Mouse (Mus musculus) hindbrain, embryonic 13.5 days (tissue): Measurements from ENCODE around the gene Cfap97d1. TPM values are rescaled to one million over a fixed set of nuclear protein-coding genes. Genes with fewer than 3 reads are reported as not detected.
A peak's percentile ranks its signal among the peaks of the same experiment; 100 is the strongest.

Experiments
- ATAC-seq: fragments of 200-750 bp; cut with Nextera tagmentation; 2 replicates; pipeline ENCODE4 v1.8.0; 2017; ENCODE audit warnings: moderate TSS enrichment; ENCODE audit not compliant: low FRiP score
- H3K27ac ChIP-seq: fragments of 300-500 bp; sonication (generic); 2 replicates; pipeline ENCODE4 v1.5.1; 2015; ENCODE audit warnings: inconsistent platforms, mild to moderate bottlenecking, moderate library complexity
- H3K27me3 ChIP-seq: fragments of 300-500 bp; sonication (generic); 2 replicates; pipeline ENCODE4 v1.6.1; 2015; ENCODE audit warnings: mild to moderate bottlenecking, inconsistent platforms
- H3K36me3 ChIP-seq: fragments of 300-500 bp; sonication (generic); 2 replicates; pipeline ENCODE4 v1.6.1; 2015; ENCODE audit warnings: mild to moderate bottlenecking, inconsistent platforms
- H3K4me1 ChIP-seq: fragments of 300-500 bp; sonication (generic); replicated peaks from 2 replicates; pipeline ENCODE4 v1.6.1; 2015; ENCODE audit warnings: inconsistent platforms
- H3K4me2 ChIP-seq: fragments of 300-500 bp; sonication (generic); 2 replicates; pipeline ENCODE4 v1.6.1; 2015; ENCODE audit warnings: inconsistent platforms, mild to moderate bottlenecking, moderate library complexity
- H3K4me3 ChIP-seq: fragments of 300-500 bp; sonication (generic); 2 replicates; pipeline ENCODE4 v1.5.1; 2015; ENCODE audit warnings: mild to moderate bottlenecking, inconsistent platforms
- H3K9ac ChIP-seq: fragments of 300-500 bp; sonication (generic); 2 replicates; pipeline ENCODE4 v1.6.1; 2015; ENCODE audit warnings: mild to moderate bottlenecking, inconsistent platforms
- H3K9me3 ChIP-seq: fragments of 300-500 bp; sonication (generic); 2 replicates; pipeline ENCODE4 v1.6.1; 2016; ENCODE audit warnings: inconsistent platforms
- WGBS: fragments of 180-500 bp; shearing (Covaris S2); methylation state at CpG from one replicate; pipeline ENCODE4 v1.1.7; 2015; 5-methylcytosine and 5-hydroxymethylcytosine counted together
- polyA plus RNA-seq: library from polyadenylated mRNA; unstranded; fragments of >200 nt; fragmentation: Nextera tagmentation; extraction: Ambion mirVana; gene quantifications from 2 replicates; pipeline ENCODE4 v1.2.1, GENCODE M21; 2015

The Cfap97d1 gene
- polyA plus RNA-seq, 1 experiment from 2014 or later: not detected

DNA sequence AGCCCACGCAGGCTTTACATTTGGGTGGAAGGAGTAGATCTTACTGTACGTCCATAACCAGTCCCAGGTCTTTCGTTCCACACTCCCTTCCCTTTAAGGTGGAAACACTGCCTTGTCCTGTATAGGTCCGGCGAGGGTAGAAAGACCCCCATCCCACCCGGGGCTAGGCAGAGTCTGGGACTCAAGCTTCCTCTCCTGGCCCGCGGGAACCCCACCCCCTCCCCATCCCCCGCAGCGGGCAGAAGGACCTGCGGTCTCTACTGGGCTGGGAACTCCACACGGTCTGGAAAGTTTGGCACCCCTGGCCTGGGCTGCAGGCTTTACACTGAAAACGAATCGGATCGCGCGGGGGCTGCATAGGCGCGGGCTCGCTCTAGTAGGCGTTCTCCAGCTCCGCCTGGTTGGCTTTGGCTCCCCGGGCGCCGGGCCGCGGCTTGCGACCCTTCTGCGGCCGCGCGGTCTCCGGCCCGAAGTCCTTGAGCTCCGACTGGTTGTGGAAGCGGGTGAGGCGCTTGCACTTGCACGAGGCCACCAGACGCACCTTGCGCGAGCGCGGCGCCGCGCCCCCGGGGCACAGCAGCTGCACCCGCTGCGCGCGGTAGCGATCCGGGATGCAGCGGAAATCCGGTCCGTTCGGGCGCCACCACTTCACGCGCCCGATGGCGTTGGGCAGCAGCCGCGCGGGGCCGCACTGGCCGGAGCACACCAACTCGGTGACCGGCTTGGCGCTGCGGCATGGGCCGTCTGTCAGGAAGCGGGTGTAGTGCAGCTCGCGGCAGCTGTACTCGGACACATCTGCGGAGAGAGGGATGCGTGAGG lies 20.4 kb upstream of the Cfap97d1 start:
- Histone ChIP-seq H3K27ac (no peak overlapping the region), H3K4me1 (peaks cover 40% of the 10 kb centered on the region), H3K9ac (peak overlapping the region; percentile 77), H3K4me3 (peak overlapping the region; percentile 55), H3K36me3 (no peaks in the 10 kb centered on the region), H3K4me2 (peak overlapping the region; percentile 94), H3K27me3 (peaks cover 92% of the 10 kb centered on the region), H3K9me3 (no peaks in the 10 kb centered on the region)
- peak; percentile 44; the same call in 1 of the 2 replicates for ATAC-seq
- under 1% methylated on average over 78 of the region's 78 CpGs for WGBS

DNA sequence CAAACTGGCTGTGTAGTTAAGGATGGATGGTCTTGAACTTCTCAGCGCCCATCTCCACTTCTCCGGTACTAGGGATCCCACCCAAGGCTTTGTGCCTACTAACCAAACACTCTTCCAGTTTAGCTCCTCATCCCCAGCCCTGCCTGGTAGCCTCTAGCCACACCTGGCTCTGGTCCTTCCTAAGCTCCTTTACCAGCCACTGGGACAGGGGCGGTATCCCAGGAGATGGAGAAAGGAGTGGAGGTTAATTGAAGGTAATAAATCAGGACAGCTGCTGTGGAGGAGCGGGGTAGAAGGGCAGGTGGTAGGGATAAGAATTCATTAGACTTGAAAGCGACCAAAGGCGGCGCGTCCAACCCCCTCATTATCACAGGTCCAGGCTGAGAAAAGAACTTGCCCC lies 19.4 kb upstream of the Cfap97d1 start:
- Histone ChIP-seq H3K36me3 (no peaks in the 10 kb centered on the region), H3K4me1 (peaks cover 41% of the 10 kb centered on the region), H3K27ac (no peak overlapping the region), H3K9ac (no peak overlapping the region), H3K27me3 (peaks cover 86% of the 10 kb centered on the region), H3K9me3 (no peaks in the 10 kb centered on the region), H3K4me3 (no peak overlapping the region), H3K4me2 (no peak overlapping the region)
- no peak for ATAC-seq
- 7% methylated on average over 5 of the region's 8 CpGs for WGBS

DNA sequence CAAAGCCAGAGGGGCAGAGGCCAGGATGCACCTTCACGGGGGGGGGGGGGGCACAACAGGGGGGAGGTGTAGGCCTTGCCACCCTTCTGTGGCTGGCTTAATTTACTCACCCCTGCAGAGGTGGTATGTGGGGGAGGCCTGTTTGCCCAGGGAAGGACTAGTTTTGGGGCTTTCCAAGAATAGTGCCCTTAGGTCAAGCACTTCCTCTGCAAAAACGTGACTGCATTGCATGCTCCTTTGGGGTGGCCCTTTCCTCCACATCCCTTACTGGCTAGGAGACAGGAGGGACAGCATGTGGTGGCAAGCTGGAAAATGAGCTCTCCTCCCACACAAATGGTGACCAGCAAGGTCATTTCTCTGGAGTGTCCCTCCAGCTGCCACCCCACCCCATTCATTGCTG lies 18.5 kb upstream of the Cfap97d1 start:
- 4% methylated on average over 2 of the region's 2 CpGs for WGBS
- H3K4me2 ChIP-seq: no peak overlapping the region
- no peaks in the 10 kb centered on the region for H3K9me3 ChIP-seq
- peaks cover 78% of the 10 kb centered on the region for H3K27me3 ChIP-seq
- no peak overlapping the region for H3K9ac ChIP-seq
- no peaks in the 10 kb centered on the region for H3K36me3 ChIP-seq
- H3K27ac ChIP-seq: no peak overlapping the region
- ATAC-seq: no peak
- peaks cover 41% of the 10 kb centered on the region for H3K4me1 ChIP-seq
- H3K4me3 ChIP-seq: no peak overlapping the region

DNA sequence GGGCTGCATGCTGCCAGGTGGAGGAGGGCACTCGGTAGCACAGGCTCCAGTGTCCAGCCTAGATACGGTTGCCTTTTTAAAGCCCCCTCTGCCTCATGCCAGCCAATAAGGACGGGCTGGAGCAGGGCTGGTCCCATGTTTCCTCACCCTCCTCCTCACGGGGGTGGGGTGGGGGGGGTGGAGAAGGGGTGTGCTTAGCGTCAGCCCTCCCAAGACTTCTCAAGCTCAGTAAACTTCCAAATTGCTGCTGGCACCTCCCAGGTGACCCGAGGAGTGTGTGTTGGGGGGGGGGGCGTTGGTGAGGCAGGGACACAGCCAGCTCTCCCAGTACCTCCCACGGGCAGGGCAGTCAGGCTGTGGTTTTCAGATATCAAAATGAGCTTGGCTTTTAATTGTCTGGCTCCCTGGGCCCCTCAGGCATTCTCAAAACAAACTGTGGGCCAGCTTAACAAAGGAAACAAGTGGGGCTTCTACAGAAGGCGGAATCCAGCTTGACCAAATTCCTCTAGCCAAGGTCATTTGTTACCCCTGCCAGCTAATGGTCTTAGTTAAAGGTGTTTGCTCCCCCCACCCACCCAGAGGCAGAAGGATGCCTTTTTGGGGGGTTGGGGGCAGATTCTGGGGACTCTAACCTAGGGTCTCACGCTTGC lies 17.0 kb upstream of the Cfap97d1 start, which contains the start of gene Sost:
Sost (minus strand) TSS at position 51 of the 650 bp plus-strand sequence.
- no peaks in the 10 kb centered on the region for H3K9me3 ChIP-seq
- 16% methylated on average over 9 of the region's 10 CpGs for whole genome bisulfite sequencing
- H3K4me3 ChIP-seq: no peak within 1 kb of the TSS
- H3K4me2 ChIP-seq: no peak within 1 kb of the TSS
- no peak for ATAC-seq
- no peak within 1 kb of the TSS for H3K27ac ChIP-seq
- peaks cover 41% of the 10 kb centered on the region for H3K4me1 ChIP-seq
- no peaks in the 10 kb centered on the region for H3K36me3 ChIP-seq
- no peak within 1 kb of the TSS for H3K9ac ChIP-seq
- peaks cover 62% of the 10 kb centered on the region for H3K27me3 ChIP-seq

DNA sequence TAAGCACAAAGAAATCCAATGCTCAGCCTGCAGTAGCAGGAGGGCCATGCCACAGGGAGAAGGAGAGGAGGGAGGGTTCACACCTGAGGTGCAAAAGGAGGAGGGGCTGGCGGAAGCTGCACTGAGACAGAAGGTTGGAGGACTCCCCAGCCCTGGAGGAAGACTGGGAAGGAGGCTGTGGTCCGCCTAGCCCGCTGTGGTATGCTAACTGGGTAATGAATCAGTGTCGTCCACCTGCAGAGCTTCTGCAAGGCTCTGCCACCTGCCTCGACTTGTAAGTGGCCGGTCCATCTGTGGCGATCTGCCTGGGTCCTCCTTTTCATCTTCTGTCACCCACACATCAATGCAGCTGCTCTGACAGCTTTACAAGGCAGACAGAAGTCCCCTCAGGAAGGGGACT lies 15.8 kb upstream of the Cfap97d1 start:
- H3K27me3 ChIP-seq: peaks cover 50% of the 10 kb centered on the region

DNA sequence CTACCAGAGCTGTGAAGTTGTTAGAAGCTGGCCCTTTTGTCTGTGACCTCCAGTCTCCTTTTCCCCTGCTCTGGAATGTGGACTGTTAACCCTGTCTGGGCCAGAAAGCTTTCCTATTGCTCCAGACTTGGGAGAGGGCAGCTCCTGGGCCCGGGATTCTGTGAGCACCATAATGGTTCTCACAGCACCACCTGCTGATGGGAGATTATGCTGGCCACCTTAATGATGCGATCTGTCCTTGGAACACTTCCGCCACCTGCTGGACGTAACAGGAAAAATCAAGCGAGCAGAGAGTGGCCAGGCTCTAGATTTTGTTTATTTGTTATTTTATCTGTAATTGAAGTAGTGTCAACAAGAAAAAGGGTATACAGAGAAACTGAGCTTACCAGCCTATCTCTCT lies 15.3 kb upstream of the Cfap97d1 start:
- H3K36me3 ChIP-seq: no peaks in the 10 kb centered on the region
- H3K9me3 ChIP-seq: no peaks in the 10 kb centered on the region
- WGBS: under 1% methylated on average over 5 of the region's 5 CpGs
- H3K4me1 ChIP-seq: peaks cover 27% of the 10 kb centered on the region
- peak; percentile 55; the same call in 1 of the 2 replicates for ATAC-seq
- peaks cover 45% of the 10 kb centered on the region for H3K27me3 ChIP-seq
- H3K4me2 ChIP-seq: no peak overlapping the region
- no peak overlapping the region for H3K9ac ChIP-seq
- no peak overlapping the region for H3K4me3 ChIP-seq
- no peak overlapping the region for H3K27ac ChIP-seq

More for the DNA sequence above, 15.8 kb upstream of the Cfap97d1 start:
- Histone ChIP-seq H3K4me1 (peaks cover 32% of the 10 kb centered on the region), H3K4me2 (no peak overlapping the region), H3K4me3 (no peak overlapping the region), H3K9me3 (no peaks in the 10 kb centered on the region), H3K9ac (no peak overlapping the region; the same call in 1 of the 2 replicates), H3K36me3 (no peaks in the 10 kb centered on the region), H3K27ac (no peak overlapping the region)
- WGBS: 4% methylated on average over 7 of the region's 7 CpGs
- no peak for ATAC-seq

DNA sequence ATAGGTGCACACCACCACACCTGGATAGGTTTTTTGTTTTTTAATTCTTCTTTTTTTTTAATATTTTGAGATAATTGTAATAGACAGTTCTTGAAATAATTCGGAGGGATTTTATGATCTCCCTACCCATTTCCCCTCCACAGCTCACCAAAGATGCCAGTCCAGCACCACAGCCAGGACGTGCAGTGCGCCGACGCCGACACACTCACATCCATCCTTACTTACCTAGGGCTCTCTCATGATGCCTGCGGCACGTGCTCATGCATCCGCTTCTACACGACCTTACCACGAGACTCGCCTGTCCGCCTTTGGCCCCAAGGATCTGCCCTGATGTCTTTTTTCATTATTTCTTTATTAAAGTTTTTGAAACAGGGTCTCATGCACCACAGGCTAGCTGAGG lies 14.2 kb upstream of the Cfap97d1 start:
- Histone ChIP-seq H3K4me1 (peaks cover 19% of the 10 kb centered on the region), H3K36me3 (no peaks in the 10 kb centered on the region), H3K4me3 (no peak overlapping the region), H3K9me3 (no peaks in the 10 kb centered on the region), H3K27me3 (peaks cover 35% of the 10 kb centered on the region), H3K4me2 (no peak overlapping the region), H3K9ac (no peak overlapping the region), H3K27ac (no peak overlapping the region)
- ATAC-seq: no peak
- 83% methylated on average over 13 of the region's 13 CpGs for WGBS

DNA sequence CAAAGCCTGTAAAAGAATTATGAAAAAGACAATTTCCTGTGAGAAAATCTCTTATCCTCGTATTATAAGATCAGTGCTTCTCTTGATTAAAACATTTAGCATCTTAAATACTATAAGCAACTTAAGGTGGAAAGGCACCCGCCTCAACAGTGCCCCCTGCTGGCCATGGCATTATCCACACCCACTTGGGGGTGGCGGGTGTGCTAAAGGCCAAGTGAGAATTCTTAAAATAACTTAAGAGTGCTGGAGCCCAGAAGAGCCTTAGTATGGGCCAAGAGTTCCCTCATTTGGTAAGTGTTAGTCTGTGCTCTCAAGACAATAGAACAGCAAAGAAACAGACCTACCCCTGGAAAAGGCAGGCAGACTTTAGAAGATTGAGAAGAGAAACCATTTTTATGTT lies 12.7 kb upstream of the Cfap97d1 start:
- ATAC-seq: no peak
- no peak overlapping the region for H3K27ac ChIP-seq
- WGBS: 51% methylated on average over 3 of the region's 3 CpGs
- peaks cover 14% of the 10 kb centered on the region for H3K4me1 ChIP-seq
- no peak overlapping the region for H3K4me3 ChIP-seq
- no peak overlapping the region for H3K9ac ChIP-seq
- no peak overlapping the region for H3K4me2 ChIP-seq
- H3K9me3 ChIP-seq: no peaks in the 10 kb centered on the region
- peaks cover 19% of the 10 kb centered on the region for H3K27me3 ChIP-seq
- H3K36me3 ChIP-seq: no peaks in the 10 kb centered on the region

DNA sequence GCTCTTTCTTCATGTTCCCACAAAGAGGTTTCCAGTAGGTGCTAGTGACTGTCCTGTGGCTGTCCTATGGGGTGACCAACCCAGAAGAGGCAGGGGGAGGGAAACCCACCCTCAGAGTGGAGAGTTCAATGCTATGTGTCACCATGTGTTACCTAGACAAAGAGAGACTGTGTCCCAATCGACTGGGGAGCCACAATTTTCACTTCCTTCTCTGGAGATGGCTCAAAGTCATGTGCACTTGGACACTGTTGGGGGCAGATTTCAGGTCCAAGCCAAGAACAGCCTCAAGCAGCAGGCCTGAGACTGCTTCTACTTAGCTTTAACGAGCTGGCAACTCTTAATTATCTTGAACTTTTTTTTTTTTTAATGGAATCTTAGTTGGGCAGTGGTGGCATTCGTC lies 12.0 kb upstream of the Cfap97d1 start:
- H3K4me2 ChIP-seq: no peak overlapping the region
- H3K9ac ChIP-seq: no peak overlapping the region
- H3K27ac ChIP-seq: no peak overlapping the region
- H3K4me1 ChIP-seq: peaks cover 10% of the 10 kb centered on the region
- WGBS: 85% methylated on average over 3 of the region's 3 CpGs
- H3K27me3 ChIP-seq: peaks cover 12% of the 10 kb centered on the region
- H3K36me3 ChIP-seq: no peaks in the 10 kb centered on the region
- H3K9me3 ChIP-seq: no peaks in the 10 kb centered on the region
- H3K4me3 ChIP-seq: no peak overlapping the region
- ATAC-seq: no peak

DNA sequence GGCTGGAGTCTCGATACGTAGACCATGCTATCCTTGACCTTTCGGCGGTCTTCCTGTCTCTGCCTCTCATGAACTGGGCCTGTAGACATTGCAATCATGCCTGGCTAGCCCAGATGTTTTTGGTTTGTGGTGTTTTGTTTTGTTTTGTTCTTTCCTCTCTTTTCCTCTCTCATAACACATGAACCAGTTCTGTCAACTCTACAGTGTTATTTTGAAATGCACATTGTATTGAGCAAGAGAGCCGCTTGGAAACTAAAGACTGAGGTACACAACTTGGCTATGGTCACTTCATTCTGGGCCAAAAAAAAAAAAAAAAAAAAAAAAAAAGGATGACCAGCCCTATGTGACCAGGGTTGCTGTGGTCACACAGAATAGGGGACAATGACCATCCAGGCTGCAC lies 11.4 kb upstream of the Cfap97d1 start:
- Histone ChIP-seq H3K36me3 (no peaks in the 10 kb centered on the region), H3K4me1 (peaks cover 6% of the 10 kb centered on the region), H3K4me3 (no peak overlapping the region), H3K4me2 (no peak overlapping the region), H3K27ac (no peak overlapping the region), H3K9me3 (no peaks in the 10 kb centered on the region), H3K27me3 (peaks cover 7% of the 10 kb centered on the region), H3K9ac (no peak overlapping the region)
- no peak for ATAC-seq
- 93% methylated on average over 5 of the region's 5 CpGs for WGBS

DNA sequence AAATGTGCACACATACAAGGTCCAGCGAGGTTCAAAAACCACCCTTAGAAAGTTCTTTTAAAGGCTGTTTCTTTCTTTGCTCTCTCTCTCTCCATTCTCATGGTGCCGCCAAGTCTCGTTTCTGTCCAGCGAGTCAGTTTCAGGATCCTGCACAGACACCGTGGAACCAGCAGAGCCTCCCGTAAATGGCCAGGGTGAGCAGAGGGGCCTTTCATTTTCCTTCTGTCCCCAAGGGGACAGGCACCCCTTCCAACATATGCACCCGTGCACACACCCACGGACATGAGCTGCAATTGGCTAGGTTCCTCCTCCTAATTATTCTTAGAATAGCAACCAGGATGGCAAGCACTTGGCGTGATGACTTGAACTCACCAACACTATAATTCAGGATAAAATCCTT lies 10.6 kb upstream of the Cfap97d1 start:
- Histone ChIP-seq H3K27me3 (no peaks in the 10 kb centered on the region), H3K9me3 (no peaks in the 10 kb centered on the region), H3K9ac (no peak overlapping the region), H3K27ac (no peak overlapping the region), H3K4me1 (peaks cover 3% of the 10 kb centered on the region), H3K36me3 (no peaks in the 10 kb centered on the region), H3K4me2 (no peak overlapping the region), H3K4me3 (no peak overlapping the region)
- WGBS: 81% methylated on average over 9 of the region's 9 CpGs
- ATAC-seq: no peak

DNA sequence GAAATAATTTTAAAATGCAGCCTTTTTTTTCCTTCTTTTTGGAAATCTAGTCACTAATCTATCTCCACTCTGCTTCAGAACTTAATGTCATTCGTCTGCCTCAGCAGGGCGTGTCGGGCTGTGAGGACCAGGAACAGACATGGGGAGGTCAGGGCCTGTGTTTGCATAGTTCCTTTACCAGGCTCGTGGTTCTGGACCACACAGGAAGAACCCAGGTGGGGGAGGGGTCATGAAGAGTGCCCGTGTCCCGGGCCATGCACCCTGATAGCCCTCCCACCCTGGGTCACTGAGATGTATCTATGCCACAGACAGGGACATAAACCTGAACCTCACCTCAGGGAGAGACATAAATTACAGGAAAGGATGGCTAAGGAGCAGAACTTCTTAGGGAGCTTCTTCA lies 9.9 kb upstream of the Cfap97d1 start:
- WGBS: 54% methylated on average over 6 of the region's 6 CpGs
- no peaks in the 10 kb centered on the region for H3K9me3 ChIP-seq
- no peak overlapping the region for H3K4me2 ChIP-seq
- H3K4me1 ChIP-seq: no peaks in the 10 kb centered on the region
- no peak overlapping the region for H3K27ac ChIP-seq
- no peak overlapping the region for H3K4me3 ChIP-seq
- ATAC-seq: no peak
- no peak overlapping the region for H3K9ac ChIP-seq
- H3K36me3 ChIP-seq: no peaks in the 10 kb centered on the region
- no peaks in the 10 kb centered on the region for H3K27me3 ChIP-seq

DNA sequence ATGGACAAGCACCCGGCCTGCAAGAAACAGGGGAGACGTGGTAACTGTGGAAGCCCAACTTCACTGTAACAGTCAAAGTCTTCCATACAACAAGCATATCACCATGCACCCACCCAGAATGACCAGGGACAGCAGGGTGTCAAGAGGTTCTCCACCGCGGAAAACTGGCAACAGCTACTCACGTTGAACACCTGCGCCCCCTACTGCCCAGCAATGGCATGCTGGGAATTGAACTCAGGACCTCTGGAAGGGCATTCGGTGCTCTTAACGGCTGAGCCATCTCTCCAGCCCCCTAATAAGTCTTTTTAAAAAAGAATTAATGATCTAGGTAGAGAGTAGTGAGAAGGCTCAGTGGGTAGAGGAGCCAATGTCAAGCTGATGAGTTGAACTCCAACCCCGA lies 9.2 kb upstream of the Cfap97d1 start:
- 56% methylated on average over 9 of the region's 9 CpGs for WGBS
- H3K9ac ChIP-seq: no peak overlapping the region
- no peak for ATAC-seq

More for the DNA sequence above, 9.2 kb upstream of the Cfap97d1 start:
- Histone ChIP-seq H3K9me3 (no peaks in the 10 kb centered on the region), H3K4me3 (no peak overlapping the region), H3K36me3 (no peaks in the 10 kb centered on the region; the same call in 1 of the 2 replicates), H3K27ac (no peak overlapping the region), H3K27me3 (no peaks in the 10 kb centered on the region), H3K4me2 (no peak overlapping the region), H3K4me1 (no peaks in the 10 kb centered on the region)
